Mouse (Mus musculus) layer of hippocampus, adult 8-10 months (tissue): ENCODE data around the gene Stard10. TPM values are rescaled to one million over a fixed set of nuclear protein-coding genes. Genes with fewer than 3 reads are reported as not detected.

Source experiments
- DNase-seq, 2 experiments: peaks; one replicate each; pipeline ENCODE4 v3.0.0; 2022; ENCODE audit warnings: low spot score in 2 of 2
- total RNA-seq, 4 experiments: library from RNA; stranded (reverse); gene quantifications; 2 replicates each; pipeline ENCODE4 v1.2.4; 2022

Stard10 gene
- total RNA-seq: 10 to 100 TPM; 25.3 to 28.8 (median 27.2) TPM

DNA sequence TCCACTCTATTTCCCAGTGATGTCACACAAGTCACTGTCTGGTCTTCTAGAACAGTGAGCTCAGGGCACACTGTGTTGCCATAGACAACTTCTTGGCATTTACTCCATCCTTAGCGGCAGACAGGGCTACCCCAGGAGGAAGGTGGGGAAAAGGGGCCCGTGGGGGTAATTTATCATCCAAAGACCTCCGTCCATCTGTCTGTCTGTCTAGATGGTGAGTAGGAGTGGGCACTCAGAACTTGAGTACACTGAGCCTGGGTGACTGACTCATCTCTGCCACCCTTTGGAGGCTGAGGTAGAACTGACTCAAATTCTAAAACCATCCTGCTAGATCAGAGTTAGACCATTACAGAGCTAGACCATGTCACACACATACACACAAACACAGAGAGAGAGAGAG lies at the start of gene Stard10:
Gene Stard10 (plus strand): TSS at position 73 of the 400 bp plus-strand sequence.
- no peak for DNase-seq

GRCm38 (mm10) chr7:101267457-101268259 lies 49.2 kb upstream of the Stard10 start:
- no peak for DNase-seq

DNA sequence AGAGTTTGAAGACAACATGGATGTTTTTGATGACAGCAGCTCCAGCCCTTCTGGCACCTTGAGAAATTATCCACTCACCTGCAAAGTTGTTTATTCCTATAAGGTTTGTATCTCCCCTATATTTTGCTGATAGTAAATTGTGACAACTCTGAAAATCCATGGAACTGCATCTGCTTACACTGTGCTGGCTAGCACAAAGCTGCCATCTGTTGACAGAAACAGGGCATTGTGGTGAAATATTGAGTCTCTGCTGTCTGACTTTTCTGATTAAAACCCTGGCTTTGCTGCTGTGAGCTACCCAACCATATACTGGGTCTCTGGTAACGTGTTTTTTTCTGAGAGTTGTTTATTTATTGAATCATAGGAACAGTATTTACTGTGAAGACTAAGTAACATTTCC lies 45.3 kb upstream of the Stard10 start:
- no peak for DNase-seq

DNA sequence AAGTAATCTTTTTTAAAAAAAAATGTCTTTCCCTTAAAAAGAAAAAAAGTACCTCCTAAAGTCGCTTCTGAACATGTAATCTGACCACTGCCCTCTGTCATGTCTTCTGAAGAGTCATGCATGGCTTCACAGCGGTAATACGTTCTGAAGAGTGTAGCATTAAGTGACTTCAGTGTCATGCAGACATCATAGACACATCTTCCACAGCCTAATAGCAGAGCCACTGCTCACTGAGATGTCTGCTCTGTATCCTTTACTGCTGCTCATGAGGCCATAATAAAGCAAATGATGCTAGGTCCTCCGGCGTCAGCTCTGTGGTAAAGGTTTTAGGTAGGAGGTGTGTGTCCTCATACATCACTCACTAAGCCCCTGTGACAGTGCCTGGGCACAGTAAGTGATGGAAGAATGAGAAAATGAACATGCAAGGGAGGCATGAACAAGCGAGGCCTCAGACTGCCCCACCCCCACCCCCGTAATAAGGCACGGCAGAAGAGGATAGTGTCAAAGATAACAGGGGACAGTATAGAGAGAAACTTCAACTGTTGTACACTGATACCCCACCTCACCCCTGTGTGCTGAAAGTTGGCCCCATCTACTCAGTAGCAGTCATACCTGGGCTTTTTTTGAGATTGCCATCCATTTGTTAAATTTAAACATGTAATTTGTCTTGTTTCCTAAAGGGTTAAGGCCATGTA lies 44.3 kb upstream of the Stard10 start:
- DNase-seq: no peak

DNA sequence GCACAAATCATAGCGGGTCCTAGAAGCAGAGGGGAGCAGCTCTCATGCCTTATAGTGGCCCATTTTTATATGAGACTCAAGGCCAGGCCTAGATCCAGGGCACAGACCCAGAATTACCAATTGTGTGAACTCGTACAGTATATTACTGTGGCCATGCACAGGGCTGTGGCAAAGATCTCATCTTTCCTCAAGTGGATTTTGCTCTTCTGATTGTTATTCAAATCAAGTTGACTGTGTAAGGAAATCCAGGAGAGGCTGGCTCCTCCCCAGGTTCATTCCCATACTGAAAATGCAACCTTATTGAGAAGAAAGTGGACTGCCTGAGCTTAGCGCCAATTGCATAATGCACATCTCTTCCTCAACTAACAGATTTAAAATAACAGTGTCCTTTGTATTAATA lies 34.2 kb upstream of the Stard10 start:
- no peak for DNase-seq

GRCm38 (mm10) chr7:101284504-101284903 lies 32.4 kb upstream of the Stard10 start:
- DNase-seq: no peak

GRCm38 (mm10) chr7:101286891-101287290 lies 30.0 kb upstream of the Stard10 start:
- DNase-seq: no peak

DNA sequence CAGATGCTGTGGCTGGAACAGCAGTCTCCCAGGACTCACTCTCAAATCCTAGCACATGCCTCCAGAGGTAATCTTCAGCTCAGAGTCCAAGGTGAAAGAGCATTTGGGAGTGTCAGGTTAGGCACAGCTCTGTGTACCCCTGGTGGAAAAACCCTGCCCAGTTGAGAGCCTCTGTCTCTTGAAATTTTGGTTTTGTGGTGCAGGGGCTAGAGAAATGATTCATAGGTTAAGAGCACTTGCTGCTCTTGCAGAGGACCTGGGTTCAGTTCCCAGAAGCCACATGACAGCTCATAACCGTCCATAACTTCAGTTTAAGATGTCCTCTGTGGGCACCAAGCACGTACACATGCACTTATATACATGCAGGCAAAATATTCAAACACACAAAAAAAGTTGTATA lies 29.1 kb upstream of the Stard10 start:
- no peak for DNase-seq

DNA sequence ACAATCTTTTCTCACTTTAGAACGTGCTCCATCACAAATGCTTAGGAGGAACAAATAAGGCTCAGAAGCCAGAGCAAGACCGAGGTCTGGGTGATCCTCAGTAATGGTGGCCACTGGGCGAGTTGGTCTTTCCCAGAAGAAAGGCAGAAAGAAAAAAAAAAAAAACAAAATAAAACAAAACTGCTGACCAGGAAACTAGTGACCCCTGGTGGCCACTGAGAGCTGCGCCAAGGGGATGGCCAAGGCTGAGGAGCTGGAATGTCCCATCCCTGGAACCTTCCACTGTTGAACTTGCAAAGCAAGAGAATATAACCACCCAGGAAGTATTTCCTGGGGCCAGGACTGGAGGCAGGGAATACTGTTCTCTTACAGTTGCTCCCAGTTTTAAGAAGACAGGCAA lies 28.4 kb upstream of the Stard10 start:
- peak in 1 of 2 experiments; percentile 27 for DNase-seq

DNA sequence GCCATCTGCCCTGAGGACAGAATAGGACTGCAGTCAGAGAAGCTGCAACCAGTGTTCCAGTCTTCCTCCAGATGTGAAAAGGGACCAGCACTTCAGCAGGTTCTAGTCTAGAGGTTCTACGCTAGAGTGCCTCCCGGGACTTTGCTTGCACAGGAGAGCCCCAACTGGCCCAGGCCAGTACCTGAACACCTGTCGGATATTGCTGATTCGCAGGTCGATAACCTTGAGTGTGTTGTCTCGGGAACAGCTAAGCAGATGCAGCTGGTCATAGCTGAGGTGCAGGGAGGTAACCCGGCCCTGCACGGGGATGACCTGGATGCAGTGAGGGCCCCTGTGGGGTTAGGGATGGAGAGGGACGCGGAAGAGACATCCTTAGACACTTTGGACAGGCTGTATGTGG lies 26.5 kb upstream of the Stard10 start:
- DNase-seq: no peak

DNA sequence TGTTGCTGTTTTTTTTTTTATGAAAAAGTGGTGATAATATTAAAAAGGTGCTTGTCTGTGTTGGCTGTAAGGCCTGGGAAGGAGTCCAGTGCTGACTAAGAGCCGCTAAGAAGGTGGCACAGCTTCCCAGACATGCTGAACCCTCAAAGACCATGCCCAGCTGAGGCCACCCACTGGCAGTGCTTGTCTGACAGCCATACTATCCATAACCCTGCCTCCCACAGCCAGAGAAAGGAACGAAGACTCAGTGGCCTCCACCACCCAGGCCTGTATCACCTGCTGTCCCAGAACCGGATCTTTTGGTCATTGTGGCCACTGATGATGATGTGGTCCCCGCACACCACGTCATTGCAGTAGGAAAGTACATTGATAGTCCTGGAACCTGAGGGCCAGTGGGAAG lies 25.7 kb upstream of the Stard10 start:
- DNase-seq: no peak

DNA sequence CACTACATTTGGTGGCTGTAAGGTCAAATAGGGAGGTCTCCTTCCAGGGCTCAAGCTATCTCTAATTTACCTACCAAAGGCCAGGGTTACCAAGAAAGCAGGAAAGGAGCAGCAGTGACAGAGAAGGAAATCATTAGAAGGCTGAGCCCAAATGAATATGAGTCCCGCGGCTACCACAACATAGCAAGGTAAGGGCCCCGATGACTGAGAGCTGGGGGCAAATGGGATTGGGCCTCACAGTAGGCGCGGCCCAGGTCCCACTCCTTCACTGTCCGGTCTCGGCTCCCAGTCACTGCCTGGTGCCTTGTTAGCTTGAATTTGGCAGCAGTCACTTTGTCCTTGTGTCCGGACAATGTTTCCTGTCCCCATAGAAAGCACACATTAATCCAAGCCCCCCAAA lies 25.2 kb upstream of the Stard10 start:
- no peak for DNase-seq

DNA sequence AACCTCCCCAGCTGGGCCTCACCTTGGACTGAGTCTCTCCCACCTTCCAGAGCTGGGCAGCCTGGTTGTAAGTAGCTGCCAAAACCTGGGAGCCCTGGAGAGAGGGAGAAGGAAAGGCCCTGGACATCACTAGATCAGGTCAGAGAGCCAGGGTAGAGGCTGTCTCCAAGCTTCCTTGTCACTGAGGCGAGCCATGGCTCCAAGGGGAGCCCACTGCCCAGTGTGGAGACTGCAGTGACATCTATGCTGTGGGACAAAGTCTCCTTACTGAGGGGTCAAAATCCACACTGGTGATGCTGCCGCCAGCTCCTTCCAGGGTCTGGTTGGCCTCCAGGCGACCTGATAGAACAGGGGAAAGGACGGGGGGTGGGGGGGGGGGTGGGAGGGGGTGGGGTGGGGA lies 24.8 kb upstream of the Stard10 start:
- no peak for DNase-seq

GRCm38 (mm10) chr7:101292696-101293095 lies 24.2 kb upstream of the Stard10 start:
- no peak for DNase-seq

DNA sequence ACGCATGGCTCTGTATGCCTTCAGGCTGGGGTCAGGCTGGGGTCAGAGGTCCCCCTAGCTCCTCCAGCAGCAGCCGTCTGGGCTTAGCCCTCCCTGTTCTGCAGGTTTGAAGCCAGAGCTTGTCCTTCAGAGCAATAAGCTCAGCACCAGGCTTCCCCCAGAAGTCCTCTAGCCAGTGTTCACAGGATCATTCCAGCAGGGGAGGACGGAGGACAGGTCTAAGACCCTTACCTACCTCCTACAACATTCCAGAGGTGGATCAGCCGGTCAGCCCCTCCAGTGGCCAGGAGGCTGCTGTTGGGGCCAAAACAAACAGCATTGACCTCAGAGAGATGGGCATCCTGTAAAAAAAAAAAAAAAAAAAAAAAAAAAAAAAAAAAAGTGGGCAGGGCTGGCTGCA lies 23.7 kb upstream of the Stard10 start:
- no peak for DNase-seq

- DNase-seq: no peak
Observed at GRCm38 (mm10) chr7:101293611-101294010, 23.3 kb upstream of the Stard10 start.

- DNase-seq: no peak
Observed at GRCm38 (mm10) chr7:101295438-101295837, 21.4 kb upstream of the Stard10 start.

- DNase-seq: peak; percentile 83 to 90
Observed at GRCm38 (mm10) chr7:101296252-101297022, 20.4 kb upstream of the Stard10 start.

- no peak for DNase-seq
Observed at GRCm38 (mm10) chr7:101297023-101297405, 19.9 kb upstream of the Stard10 start.

GRCm38 (mm10) chr7:101298375-101298774 lies 18.5 kb upstream of the Stard10 start:
- DNase-seq: no peak

DNA sequence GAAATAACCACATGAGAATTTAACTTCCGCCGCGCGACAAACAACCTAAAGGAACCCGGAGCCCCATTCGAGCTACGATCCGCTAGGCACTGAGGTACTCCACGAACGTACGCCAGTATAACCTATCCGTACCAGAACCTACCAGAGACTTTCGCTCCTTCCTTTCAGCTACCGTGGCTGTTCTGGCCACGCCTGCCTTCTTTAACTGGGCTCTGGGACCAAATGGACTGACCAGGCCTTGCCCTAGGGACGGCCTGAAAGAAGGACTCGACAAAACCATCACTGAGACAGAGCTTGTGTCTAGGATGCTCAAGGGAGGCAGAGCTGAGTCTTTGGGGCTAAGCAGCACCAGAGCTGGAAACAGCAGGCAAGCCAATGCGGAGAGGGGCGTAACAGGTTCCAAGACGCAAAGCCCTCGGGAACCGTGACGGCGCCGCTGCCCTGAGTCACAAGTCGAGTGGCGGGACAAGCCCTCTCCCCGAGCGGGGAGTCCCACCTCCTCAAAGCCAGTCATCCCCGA lies 15.5 kb upstream of the Stard10 start:
- no peak for DNase-seq

GRCm38 (mm10) chr7:101301881-101302456 lies 14.9 kb upstream of the Stard10 start, which contains the start of gene Atg16l2:
TSS of gene Atg16l2 (minus strand) at chr7:101302251.
- peak; percentile 88 to 89 for DNase-seq
